Mouse (Mus musculus) cerebellum, postnatal 25 days (tissue): ENCODE results near the gene Kdm1b.

Experiments
- DNase-seq, 2 experiments: peaks; one replicate each; pipeline ENCODE4 v3.0.0; 2021; ENCODE audit warnings: mixed read lengths in 2 of 2

Kdm1b gene

GRCm38 (mm10) chr13:47112056-47112455 is 68.8 kb downstream of the Kdm1b start:
- DNase-seq: no peak

GRCm38 (mm10) chr13:47112924-47113323 is 69.6 kb downstream of the Kdm1b start:
- no peak for DNase-seq

- DNase-seq: no peak
Measured at GRCm38 (mm10) chr13:47116000-47116399, 72.7 kb downstream of the Kdm1b start.

GRCm38 (mm10) chr13:47121333-47121889 is 78.1 kb downstream of the Kdm1b start:
- DNase-seq: peak; percentile 39 to 68

- DNase-seq: peak; percentile 38 to 56
Measured at GRCm38 (mm10) chr13:47122537-47123430, 79.5 kb downstream of the Kdm1b start, which contains the start of gene Rnf144b. TSS of gene Rnf144b (plus strand) at chr13:47122656.

- DNase-seq: no peak
Measured at GRCm38 (mm10) chr13:47124449-47124848, 81.2 kb downstream of the Kdm1b start.

GRCm38 (mm10) chr13:47124986-47125385 is 81.7 kb downstream of the Kdm1b start:
- no peak for DNase-seq

GRCm38 (mm10) chr13:47125595-47125994 is 82.3 kb downstream of the Kdm1b start:
- no peak for DNase-seq

- no peak for DNase-seq
Measured at GRCm38 (mm10) chr13:47129090-47129489, 85.8 kb downstream of the Kdm1b start.

- no peak for DNase-seq
Measured at GRCm38 (mm10) chr13:47133058-47133457, 89.8 kb downstream of the Kdm1b start.

GRCm38 (mm10) chr13:47134836-47135235 is 91.5 kb downstream of the Kdm1b start:
- DNase-seq: no peak
